Mouse (Mus musculus): ENCODE measurements around the gene Foxs1. TPM values are rescaled to one million over a fixed set of nuclear protein-coding genes. Genes with fewer than 3 reads are reported as not detected.
A peak's percentile ranks its signal among the peaks of the same experiment; 100 is the strongest.

Gene Foxs1
- polyA plus RNA-seq, 1 experiment from 2014 or later: 5.6 TPM

- no peaks in the 10 kb centered on the region for H3K9me3 ChIP-seq (ENCODE audit: control insufficient read depth, low read length)
- no peaks in the 10 kb centered on the region for H3K36me3 ChIP-seq (ENCODE audit: control insufficient read depth, insufficient read depth, low read length)
- no peak overlapping the region for H3K27ac ChIP-seq (replicated peaks in 1 of 2; ENCODE audit: control insufficient read depth in 1 of 2, insufficient read depth in 1 of 2, low read depth in 2 of 2, low read length in 2 of 2)
- no peak overlapping the region for H3K4me3 ChIP-seq (ENCODE audit: control insufficient read depth in 1 of 2, insufficient read depth in 1 of 2, low read depth in 1 of 2, low read length in 2 of 2)
- H3K9ac ChIP-seq (ENCODE audit: low read length): no peak overlapping the region
- 73% methylated on average over 6 of the region's 6 CpGs for WGBS
- no peak overlapping the region for H3K4me2 ChIP-seq (ENCODE audit: low read length)
- H3K4me1 ChIP-seq (ENCODE audit: control insufficient read depth in 2 of 2, insufficient read depth in 2 of 2, low read length in 2 of 2): peaks cover 3 to 13% of the 10 kb centered on the region in 2 experiments; a peak in 3 of 4 replicates
- H3K27me3 ChIP-seq (ENCODE audit: control insufficient read depth, insufficient read depth, low read length): peaks cover 77% of the 10 kb centered on the region
- ATAC-seq (ENCODE audit: insufficient number of reproducible peaks, insufficient read depth, low FRiP score, low read depth): no peak
These were observed 8.1 kb upstream of the Foxs1 start for GRCm38 (mm10) chr2:152941106-152941505.

GRCm38 (mm10) chr2:152939846-152940245, 6.8 kb upstream of the Foxs1 start:
- H3K4me3 ChIP-seq (ENCODE audit: control insufficient read depth in 1 of 2, insufficient read depth in 1 of 2, low read depth in 1 of 2, low read length in 2 of 2): no peak overlapping the region
- H3K27me3 ChIP-seq (ENCODE audit: control insufficient read depth, insufficient read depth, low read length): peaks cover 74% of the 10 kb centered on the region
- H3K4me1 ChIP-seq (ENCODE audit: control insufficient read depth in 2 of 2, insufficient read depth in 2 of 2, low read length in 2 of 2): peaks cover 3 to 13% of the 10 kb centered on the region in 2 experiments; a peak in 3 of 4 replicates
- no peaks in the 10 kb centered on the region for H3K36me3 ChIP-seq (ENCODE audit: control insufficient read depth, insufficient read depth, low read length)
- ATAC-seq (ENCODE audit: insufficient number of reproducible peaks, insufficient read depth, low FRiP score, low read depth): no peak
- no peak overlapping the region for H3K4me2 ChIP-seq (ENCODE audit: low read length)
- WGBS: 10% methylated on average over 4 of the region's 4 CpGs
- no peak overlapping the region for H3K9ac ChIP-seq (ENCODE audit: low read length)
- no peaks in the 10 kb centered on the region for H3K9me3 ChIP-seq (ENCODE audit: control insufficient read depth, low read length)
- H3K27ac ChIP-seq (replicated peaks in 1 of 2; ENCODE audit: control insufficient read depth in 1 of 2, insufficient read depth in 1 of 2, low read depth in 2 of 2, low read length in 2 of 2): no peak overlapping the region

GRCm38 (mm10) chr2:152933614-152934013, 606 bp upstream of the Foxs1 start:
- ATAC-seq (ENCODE audit: insufficient number of reproducible peaks, insufficient read depth, low FRiP score, low read depth): no peak
- H3K9ac ChIP-seq (ENCODE audit: low read length): no peak overlapping the region

GRCm38 (mm10) chr2:152931456-152932160, 1.4 kb downstream of the Foxs1 start:
- no peaks in the 10 kb centered on the region for H3K36me3 ChIP-seq (ENCODE audit: control insufficient read depth, insufficient read depth, low read length)
- peaks cover 22 to 23% of the 10 kb centered on the region in 2 experiments for H3K4me1 ChIP-seq (ENCODE audit: control insufficient read depth in 2 of 2, insufficient read depth in 2 of 2, low read length in 2 of 2)
- WGBS: 52% methylated on average over 10 of the region's 12 CpGs
- H3K4me2 ChIP-seq (ENCODE audit: low read length): peak overlapping the region; percentile 39; the same call in 1 of the 2 replicates
- H3K9me3 ChIP-seq (ENCODE audit: control insufficient read depth, low read length): no peaks in the 10 kb centered on the region
- peak overlapping the region; percentile 50; the same call in 1 of the 2 replicates for H3K9ac ChIP-seq (ENCODE audit: low read length)
- peak overlapping the region; percentile 6 to 16; a peak in 3 of 4 replicates for H3K4me3 ChIP-seq (ENCODE audit: control insufficient read depth in 1 of 2, insufficient read depth in 1 of 2, low read depth in 1 of 2, low read length in 2 of 2)
- peaks cover 15% of the 10 kb centered on the region for H3K27me3 ChIP-seq (ENCODE audit: control insufficient read depth, insufficient read depth, low read length)
- no peak for ATAC-seq (ENCODE audit: insufficient number of reproducible peaks, insufficient read depth, low FRiP score, low read depth)
- H3K27ac ChIP-seq (replicated peaks in 1 of 2; ENCODE audit: control insufficient read depth in 1 of 2, insufficient read depth in 1 of 2, low read depth in 2 of 2, low read length in 2 of 2): peak overlapping the region; percentile 8 to 70; a peak in 2 of 4 replicates

More at GRCm38 (mm10) chr2:152933614-152934013, 606 bp upstream of the Foxs1 start:
- H3K27ac ChIP-seq (replicated peaks in 1 of 2; ENCODE audit: control insufficient read depth in 1 of 2, insufficient read depth in 1 of 2, low read depth in 2 of 2, low read length in 2 of 2): peak overlapping the region in 1 of 2 experiments; percentile 34; a peak in 1 of 4 replicates
- whole genome bisulfite sequencing: 36% methylated on average over 5 of the region's 5 CpGs
- no peak overlapping the region for H3K4me3 ChIP-seq (ENCODE audit: control insufficient read depth in 1 of 2, insufficient read depth in 1 of 2, low read depth in 1 of 2, low read length in 2 of 2)
- H3K4me1 ChIP-seq (ENCODE audit: control insufficient read depth in 2 of 2, insufficient read depth in 2 of 2, low read length in 2 of 2): peaks cover 11 to 15% of the 10 kb centered on the region in 2 experiments
- H3K27me3 ChIP-seq (ENCODE audit: control insufficient read depth, insufficient read depth, low read length): peaks cover 23% of the 10 kb centered on the region
- H3K9me3 ChIP-seq (ENCODE audit: control insufficient read depth, low read length): no peaks in the 10 kb centered on the region
- H3K36me3 ChIP-seq (ENCODE audit: control insufficient read depth, insufficient read depth, low read length): no peaks in the 10 kb centered on the region
- no peak overlapping the region for H3K4me2 ChIP-seq (ENCODE audit: low read length)

GRCm38 (mm10) chr2:152930276-152930675, 2.7 kb downstream of the Foxs1 start:
- H3K27ac ChIP-seq (replicated peaks in 1 of 2; ENCODE audit: control insufficient read depth in 1 of 2, insufficient read depth in 1 of 2, low read depth in 2 of 2, low read length in 2 of 2): peak overlapping the region in 1 of 2 experiments; percentile 70; a peak in 2 of 4 replicates
- 0 out of 2 replicates have a peak, but pooled peaks cover 1% of the 10 kb centered on the region for H3K27me3 ChIP-seq (ENCODE audit: control insufficient read depth, insufficient read depth, low read length)
- peak; percentile 20; the same call in 1 of the 2 replicates for ATAC-seq (ENCODE audit: insufficient number of reproducible peaks, insufficient read depth, low FRiP score, low read depth)
- no peaks in the 10 kb centered on the region for H3K36me3 ChIP-seq (ENCODE audit: control insufficient read depth, insufficient read depth, low read length)
- H3K4me3 ChIP-seq (ENCODE audit: control insufficient read depth in 1 of 2, insufficient read depth in 1 of 2, low read depth in 1 of 2, low read length in 2 of 2): no peak overlapping the region
- WGBS: 40% methylated on average over 2 of the region's 2 CpGs
- peaks cover 25 to 32% of the 10 kb centered on the region in 2 experiments for H3K4me1 ChIP-seq (ENCODE audit: control insufficient read depth in 2 of 2, insufficient read depth in 2 of 2, low read length in 2 of 2)
- H3K4me2 ChIP-seq (ENCODE audit: low read length): peak overlapping the region; percentile 39; the same call in 1 of the 2 replicates
- H3K9ac ChIP-seq (ENCODE audit: low read length): no peak overlapping the region; the same call in 1 of the 2 replicates
- H3K9me3 ChIP-seq (ENCODE audit: control insufficient read depth, low read length): no peaks in the 10 kb centered on the region

GRCm38 (mm10) chr2:152928988-152929370, 4.0 kb downstream of the Foxs1 start:
- H3K27ac ChIP-seq (replicated peaks in 1 of 2; ENCODE audit: control insufficient read depth in 1 of 2, insufficient read depth in 1 of 2, low read depth in 2 of 2, low read length in 2 of 2): peak overlapping the region; percentile 47 to 61
- no peak overlapping the region for H3K9ac ChIP-seq (ENCODE audit: low read length)
- whole genome bisulfite sequencing: 60% methylated on average over 3 of the region's 3 CpGs
- H3K4me1 ChIP-seq (ENCODE audit: control insufficient read depth in 2 of 2, insufficient read depth in 2 of 2, low read length in 2 of 2): peaks cover 25 to 34% of the 10 kb centered on the region in 2 experiments
- H3K36me3 ChIP-seq (ENCODE audit: control insufficient read depth, insufficient read depth, low read length): no peaks in the 10 kb centered on the region
- no peak overlapping the region for H3K4me2 ChIP-seq (ENCODE audit: low read length)
- no peak for ATAC-seq (ENCODE audit: insufficient number of reproducible peaks, insufficient read depth, low FRiP score, low read depth)
- no peaks in the 10 kb centered on the region for H3K9me3 ChIP-seq (ENCODE audit: control insufficient read depth, low read length)
- H3K4me3 ChIP-seq (ENCODE audit: control insufficient read depth in 1 of 2, insufficient read depth in 1 of 2, low read depth in 1 of 2, low read length in 2 of 2): no peak overlapping the region
- no peaks in the 10 kb centered on the region for H3K27me3 ChIP-seq (ENCODE audit: control insufficient read depth, insufficient read depth, low read length)

GRCm38 (mm10) chr2:152928219-152928987, 4.6 kb downstream of the Foxs1 start:
- Histone ChIP-seq H3K4me1 (ENCODE audit: control insufficient read depth in 2 of 2, insufficient read depth in 2 of 2, low read length in 2 of 2) (peaks cover 25 to 34% of the 10 kb centered on the region in 2 experiments), H3K9ac (ENCODE audit: low read length) (no peak overlapping the region), H3K4me2 (ENCODE audit: low read length) (no peak overlapping the region), H3K27ac (replicated peaks in 1 of 2; ENCODE audit: control insufficient read depth in 1 of 2, insufficient read depth in 1 of 2, low read depth in 2 of 2, low read length in 2 of 2) (peak overlapping the region; percentile 47 to 61), H3K9me3 (ENCODE audit: control insufficient read depth, low read length) (no peaks in the 10 kb centered on the region), H3K4me3 (ENCODE audit: control insufficient read depth in 1 of 2, insufficient read depth in 1 of 2, low read depth in 1 of 2, low read length in 2 of 2) (no peak overlapping the region), H3K27me3 (ENCODE audit: control insufficient read depth, insufficient read depth, low read length) (no peaks in the 10 kb centered on the region), H3K36me3 (ENCODE audit: control insufficient read depth, insufficient read depth, low read length) (no peaks in the 10 kb centered on the region)
- ATAC-seq (ENCODE audit: insufficient number of reproducible peaks, insufficient read depth, low FRiP score, low read depth): no peak
- 53% methylated on average over 14 of the region's 14 CpGs for WGBS

Data from heart, embryonic 14.5 days (tissue).